Mouse (Mus musculus): Measurements from ENCODE around the gene Tef. TPM values are rescaled to one million over a fixed set of nuclear protein-coding genes. Genes with fewer than 3 reads are reported as not detected.

The Tef gene
- polyA plus RNA-seq, 1 experiment: 121 TPM

GRCm38 (mm10) chr15:81811599-81811996 is 9.4 kb downstream of the Tef start:
- H3K4me1 ChIP-seq (ENCODE audit: control insufficient read depth, insufficient read depth, low read length): peaks cover 32% of the 10 kb centered on the region
- TF ChIP-seq POLR2A (IDR thresholded peaks at IDR 0.05; ENCODE audit: low read depth, low read length): no peak
- TF ChIP-seq CTCF (conservative IDR thresholded peaks at IDR 0.05; ENCODE audit: insufficient read depth, insufficient read length, low read depth, low read length): no peak
- no peaks in the 10 kb centered on the region for H3K27me3 ChIP-seq (replicated peaks; ENCODE audit: control insufficient read depth, insufficient read depth, low read length)
- H3K4me3 ChIP-seq (ENCODE audit: insufficient read depth, low read depth, low read length): peak overlapping the region; percentile 76
- H3K27ac ChIP-seq (ENCODE audit: insufficient read depth, low read depth, low read length): peak overlapping the region; percentile 96
- DNase-seq: peak; percentile 84
- H3K36me3 ChIP-seq (ENCODE audit: control insufficient read depth, insufficient read depth, low read length): peaks cover 7% of the 10 kb centered on the region; the same call in 1 of the 2 replicates
- 2% methylated on average over 26 of the region's 26 CpGs for WGBS

- Histone ChIP-seq H3K36me3 (ENCODE audit: control insufficient read depth, insufficient read depth, low read length) (peaks cover 11% of the 10 kb centered on the region), H3K27ac (ENCODE audit: insufficient read depth, low read depth, low read length) (peak overlapping the region; percentile 96), H3K4me1 (ENCODE audit: control insufficient read depth, insufficient read depth, low read length) (peaks cover 29% of the 10 kb centered on the region), H3K4me3 (ENCODE audit: insufficient read depth, low read depth, low read length) (peak overlapping the region; percentile 76), H3K27me3 (replicated peaks; ENCODE audit: control insufficient read depth, insufficient read depth, low read length) (no peaks in the 10 kb centered on the region)
- DNase-seq: no peak
- 20% methylated on average over 3 of the region's 3 CpGs for WGBS
- no peak for TF ChIP-seq CTCF (conservative IDR thresholded peaks at IDR 0.05; ENCODE audit: insufficient read depth, insufficient read length, low read depth, low read length)
Observed at GRCm38 (mm10) chr15:81812287-81812686, 10.1 kb downstream of the Tef start.

GRCm38 (mm10) chr15:81812696-81813631 is 10.7 kb downstream of the Tef start:
- H3K4me1 ChIP-seq (ENCODE audit: control insufficient read depth, insufficient read depth, low read length): peaks cover 25% of the 10 kb centered on the region
- H3K27me3 ChIP-seq (replicated peaks; ENCODE audit: control insufficient read depth, insufficient read depth, low read length): no peaks in the 10 kb centered on the region
- DNase-seq: peak; percentile 21
- H3K4me3 ChIP-seq (ENCODE audit: insufficient read depth, low read depth, low read length): peak overlapping the region; percentile 76
- TF ChIP-seq POLR2A (IDR thresholded peaks at IDR 0.05; ENCODE audit: low read depth, low read length) (no peak), CTCF (conservative IDR thresholded peaks at IDR 0.05; ENCODE audit: insufficient read depth, insufficient read length, low read depth, low read length) (no peak)
- 35% methylated on average over 7 of the region's 7 CpGs for WGBS
- peak overlapping the region; percentile 96 for H3K27ac ChIP-seq (ENCODE audit: insufficient read depth, low read depth, low read length)
- peaks cover 11% of the 10 kb centered on the region for H3K36me3 ChIP-seq (ENCODE audit: control insufficient read depth, insufficient read depth, low read length)

GRCm38 (mm10) chr15:81813986-81814705 is 11.9 kb downstream of the Tef start:
- Histone ChIP-seq H3K4me1 (ENCODE audit: control insufficient read depth, insufficient read depth, low read length) (peaks cover 18% of the 10 kb centered on the region), H3K36me3 (ENCODE audit: control insufficient read depth, insufficient read depth, low read length) (peaks cover 12% of the 10 kb centered on the region), H3K4me3 (ENCODE audit: insufficient read depth, low read depth, low read length) (no peak overlapping the region), H3K27me3 (replicated peaks; ENCODE audit: control insufficient read depth, insufficient read depth, low read length) (no peaks in the 10 kb centered on the region), H3K27ac (ENCODE audit: insufficient read depth, low read depth, low read length) (no peak overlapping the region)
- WGBS: 67% methylated on average over 5 of the region's 5 CpGs
- TF ChIP-seq POLR2A (IDR thresholded peaks at IDR 0.05; ENCODE audit: low read depth, low read length) (no peak), CTCF (conservative IDR thresholded peaks at IDR 0.05; ENCODE audit: insufficient read depth, insufficient read length, low read depth, low read length) (no peak)
- DNase-seq: peak; percentile 67

GRCm38 (mm10) chr15:81814716-81815370 is 12.6 kb downstream of the Tef start:
- Histone ChIP-seq H3K4me3 (ENCODE audit: insufficient read depth, low read depth, low read length) (no peak overlapping the region), H3K27ac (ENCODE audit: insufficient read depth, low read depth, low read length) (no peak overlapping the region), H3K36me3 (ENCODE audit: control insufficient read depth, insufficient read depth, low read length) (peaks cover 15% of the 10 kb centered on the region), H3K27me3 (replicated peaks; ENCODE audit: control insufficient read depth, insufficient read depth, low read length) (no peaks in the 10 kb centered on the region), H3K4me1 (ENCODE audit: control insufficient read depth, insufficient read depth, low read length) (peaks cover 17% of the 10 kb centered on the region)
- TF ChIP-seq POLR2A (IDR thresholded peaks at IDR 0.05; ENCODE audit: low read depth, low read length): no peak
- TF ChIP-seq CTCF (conservative IDR thresholded peaks at IDR 0.05; ENCODE audit: insufficient read depth, insufficient read length, low read depth, low read length): no peak
- WGBS: 73% methylated on average over 12 of the region's 12 CpGs
- peak; percentile 44 for DNase-seq

GRCm38 (mm10) chr15:81818404-81818803 is 16.2 kb downstream of the Tef start:
- H3K27ac ChIP-seq (ENCODE audit: insufficient read depth, low read depth, low read length): no peak overlapping the region
- H3K4me1 ChIP-seq (ENCODE audit: control insufficient read depth, insufficient read depth, low read length): 0 out of 2 replicates have a peak, but pooled peaks cover 3% of the 10 kb centered on the region
- WGBS: 91% methylated on average over 3 of the region's 3 CpGs
- TF ChIP-seq CTCF (conservative IDR thresholded peaks at IDR 0.05; ENCODE audit: insufficient read depth, insufficient read length, low read depth, low read length) (no peak), POLR2A (IDR thresholded peaks at IDR 0.05; ENCODE audit: low read depth, low read length) (no peak)
- no peaks in the 10 kb centered on the region for H3K27me3 ChIP-seq (replicated peaks; ENCODE audit: control insufficient read depth, insufficient read depth, low read length)
- peaks cover 26% of the 10 kb centered on the region for H3K36me3 ChIP-seq (ENCODE audit: control insufficient read depth, insufficient read depth, low read length)
- no peak overlapping the region for H3K4me3 ChIP-seq (ENCODE audit: insufficient read depth, low read depth, low read length)
- DNase-seq: no peak
